Mouse (Mus musculus) limb, embryonic 14.5 days (tissue): ENCODE results near the gene Tspan4. TPM values are rescaled to one million over a fixed set of nuclear protein-coding genes. Genes with fewer than 3 reads are reported as not detected.

Experiments
- ATAC-seq: fragments of 200-750 bp; cut with Nextera tagmentation; 2 replicates; pipeline ENCODE4 v1.8.0; 2017; ENCODE audit warnings: low read depth, moderate number of reproducible peaks, moderate TSS enrichment; ENCODE audit not compliant: low FRiP score
- DNase-seq: peaks from one replicate; pipeline ENCODE4 v3.0.0-alpha.2; 2015; ENCODE audit warnings: low spot score
- H3K27ac ChIP-seq: fragments of 300-500 bp; sonication (generic); replicated peaks from 2 replicates; pipeline ENCODE4 v1.5.1; 2014; ENCODE audit warnings: low read depth, mild to moderate bottlenecking, low read length, moderate library complexity, mixed read lengths
- H3K27me3 ChIP-seq: fragments of 300-500 bp; sonication (generic); 2 replicates; pipeline ENCODE4 v1.6.1; 2014; ENCODE audit warnings: low read length, mixed read lengths; ENCODE audit not compliant: control insufficient read depth, insufficient read depth
- H3K36me3 ChIP-seq: fragments of 300-500 bp; sonication (generic); 2 replicates; pipeline ENCODE4 v1.6.1; 2014; ENCODE audit warnings: mild to moderate bottlenecking, low read length, moderate library complexity, mixed read lengths; ENCODE audit not compliant: control insufficient read depth, insufficient read depth
- H3K4me1 ChIP-seq: fragments of 300-500 bp; sonication (generic); 2 replicates; pipeline ENCODE4 v1.6.1; 2014; ENCODE audit warnings: antibody characterized with exemption, low read length, mixed read lengths; ENCODE audit not compliant: control insufficient read depth, insufficient read depth
- H3K4me2 ChIP-seq: fragments of 300-500 bp; sonication (generic); replicated peaks from 2 replicates; pipeline ENCODE4 v1.6.1; 2014; ENCODE audit warnings: low read depth, mild to moderate bottlenecking, low read length, moderate library complexity; ENCODE audit not compliant: severe bottlenecking
- H3K4me3 ChIP-seq: fragments of 300-500 bp; sonication (generic); replicated peaks from 2 replicates; pipeline ENCODE4 v1.5.1; 2014; ENCODE audit warnings: low read length
- H3K9ac ChIP-seq: fragments of 300-500 bp; sonication (generic); 2 replicates; pipeline ENCODE4 v1.6.1; 2014; ENCODE audit warnings: mild to moderate bottlenecking, low read depth, low read length, moderate library complexity; ENCODE audit not compliant: severe bottlenecking
- H3K9me3 ChIP-seq: fragments of 300-500 bp; sonication (generic); 2 replicates; pipeline ENCODE4 v1.6.1; 2016; ENCODE audit warnings: low read length; ENCODE audit not compliant: control insufficient read depth
- POLR2A ChIP-seq: fragments of 200-500 bp; IDR thresholded peaks from 2 replicates; pipeline ENCODE4 v1.8.0; 2012; ENCODE audit warnings: inconsistent platforms, mild to moderate bottlenecking, moderate library complexity, borderline replicate concordance; ENCODE audit not compliant: insufficient read depth, insufficient read length; ENCODE audit errors: extremely low read depth
- WGBS: fragments of 180-500 bp; shearing (Covaris S2); extraction: QIAGEN DNeasy Blood & Tissue Kit; methylation state at CpG from one replicate; pipeline ENCODE4 v1.1.7; 2014; 5-methylcytosine and 5-hydroxymethylcytosine counted together
- polyA plus RNA-seq, 2 experiments: library from polyadenylated mRNA; depleted of rRNA in 1 of 2; stranded (reverse) in 1 of 2; unstranded in 1 of 2; fragments of >200 nt; fragmentation: Nextera tagmentation in 1 of 2; extraction: Ambion mirVana in 1 of 2; gene quantifications; 2 replicates each; pipeline versions ENCODE4 v1.2.1 to v1.2.3; 2012 to 2014

Gene Tspan4
- polyA plus RNA-seq (2012; rRNA removed): 101 and 165 TPM in 2 replicates
- 77.9 and 79.4 TPM in 2 replicates for polyA plus RNA-seq (2014; fragmentation: Nextera tagmentation; extraction: Ambion mirVana)

- peaks cover 26% of the 10 kb centered on the region for H3K36me3 ChIP-seq
- peak within 1 kb of the TSS; percentile 59 for H3K4me3 ChIP-seq
- ATAC-seq: peak; percentile 75
- H3K4me1 ChIP-seq: peaks cover 37% of the 10 kb centered on the region
- peak within 1 kb of the TSS; percentile 96 for H3K9ac ChIP-seq
- no peak for TF ChIP-seq POLR2A
- no peaks in the 10 kb centered on the region for H3K9me3 ChIP-seq
- H3K4me2 ChIP-seq: peak within 1 kb of the TSS; percentile 91
- DNase-seq: peak; percentile 86
- H3K27me3 ChIP-seq: no peaks in the 10 kb centered on the region
- H3K27ac ChIP-seq: peak within 1 kb of the TSS; percentile 92
- under 1% methylated on average over 61 of the region's 87 CpGs for WGBS
Observed at GRCm38 (mm10) chr7:141475011-141475804, at the start of gene Tspan4, which contains the start of gene Polr2l. TSS of gene Tspan4 (plus strand) at chr7:141475240. TSS of gene Polr2l (minus strand) at chr7:141475132.

- Histone ChIP-seq H3K27me3 (no peaks in the 10 kb centered on the region), H3K27ac (no peak overlapping the region), H3K4me2 (no peak overlapping the region), H3K9ac (no peak overlapping the region), H3K4me1 (peaks cover 6% of the 10 kb centered on the region), H3K9me3 (no peaks in the 10 kb centered on the region), H3K36me3 (peaks cover 21% of the 10 kb centered on the region), H3K4me3 (no peak overlapping the region)
- ATAC-seq (no peak), DNase-seq (no peak)
- 77% methylated on average over 12 of the region's 12 CpGs for WGBS
- TF ChIP-seq POLR2A: no peak
Observed at GRCm38 (mm10) chr7:141426948-141427730, 47.9 kb upstream of the Tspan4 start.

- Histone ChIP-seq H3K9ac (no peak overlapping the region), H3K27me3 (no peaks in the 10 kb centered on the region), H3K4me1 (peaks cover 10% of the 10 kb centered on the region), H3K4me2 (peak overlapping the region; percentile 39), H3K9me3 (no peaks in the 10 kb centered on the region), H3K4me3 (peak overlapping the region; percentile 19), H3K36me3 (peaks cover 37% of the 10 kb centered on the region), H3K27ac (no peak overlapping the region)
- no peak for DNase-seq
- WGBS: 50% methylated on average over 5 of the region's 5 CpGs
- ATAC-seq: no peak
- TF ChIP-seq POLR2A: no peak
Observed at GRCm38 (mm10) chr7:141428701-141429100, 46.3 kb upstream of the Tspan4 start.

- ATAC-seq: peak; percentile 62
- H3K9ac ChIP-seq: peak within 1 kb of the TSS; percentile 40
- H3K4me3 ChIP-seq: peak within 1 kb of the TSS; percentile 19
- no peak within 1 kb of the TSS for H3K27ac ChIP-seq
- WGBS: 4% methylated on average over 19 of the region's 19 CpGs
- H3K36me3 ChIP-seq: peaks cover 39% of the 10 kb centered on the region
- DNase-seq: peak; percentile 52
- peaks cover 14% of the 10 kb centered on the region for H3K4me1 ChIP-seq
- H3K27me3 ChIP-seq: no peaks in the 10 kb centered on the region
- H3K9me3 ChIP-seq: no peaks in the 10 kb centered on the region
- no peak for TF ChIP-seq POLR2A
- H3K4me2 ChIP-seq: peak within 1 kb of the TSS; percentile 39
Observed at GRCm38 (mm10) chr7:141429310-141429709, 45.7 kb upstream of the Tspan4 start, which contains the start of gene Cend1. TSS of gene Cend1 (minus strand) at chr7:141429491.
